Mouse (Mus musculus) olfactory bulb, adult 2 months (tissue): ENCODE measurements around the gene Cadm2.

Experiments used
- CTCF ChIP-seq: fragments of 200-500 bp; IDR thresholded peaks from 2 replicates; pipeline ENCODE4 v1.5.1; 2012; ENCODE audit warnings: low read depth, mild to moderate bottlenecking, low read length, moderate library complexity; ENCODE audit not compliant: insufficient read depth
- POLR2A ChIP-seq: fragments of 200-500 bp; IDR thresholded peaks from 2 replicates; pipeline ENCODE4 v1.6.1; 2012; ENCODE audit warnings: mild to moderate bottlenecking, low read depth, low read length, moderate library complexity; ENCODE audit not compliant: insufficient read depth

DNA sequence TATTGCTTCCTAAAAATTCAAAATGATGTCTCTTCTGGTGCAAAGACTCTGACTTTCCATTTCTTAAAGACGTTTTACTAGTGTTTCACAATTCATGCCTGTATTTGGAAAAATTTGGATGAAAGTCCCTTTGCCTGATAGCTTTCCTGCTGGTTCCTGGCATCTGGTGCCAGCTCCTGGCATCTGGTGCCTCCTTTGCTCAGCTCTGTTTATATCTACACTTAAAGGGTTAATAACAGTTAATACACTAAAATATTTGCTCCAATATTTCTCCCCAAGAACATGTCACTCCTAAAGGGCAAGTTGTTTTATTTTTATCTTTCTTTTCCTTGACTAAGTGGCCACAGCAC is 969.7 kb downstream of the Cadm2 start:
- TF ChIP-seq POLR2A (no peak), CTCF (no peak)
